Mouse (Mus musculus): ENCODE data around the gene Tgif2lx2. TPM values are rescaled to one million over a fixed set of nuclear protein-coding genes. Genes with fewer than 3 reads are reported as not detected.
"Not testable (repeated sequence)": the region's sequence is repeated elsewhere in the genome, so short reads cannot be mapped to it uniquely, and the experiment has no call there.

Tgif2lx2 gene
- not detected in 2 replicates for polyA plus RNA-seq (2015; fragmentation: Nextera tagmentation; extraction: Ambion mirVana)

DNA sequence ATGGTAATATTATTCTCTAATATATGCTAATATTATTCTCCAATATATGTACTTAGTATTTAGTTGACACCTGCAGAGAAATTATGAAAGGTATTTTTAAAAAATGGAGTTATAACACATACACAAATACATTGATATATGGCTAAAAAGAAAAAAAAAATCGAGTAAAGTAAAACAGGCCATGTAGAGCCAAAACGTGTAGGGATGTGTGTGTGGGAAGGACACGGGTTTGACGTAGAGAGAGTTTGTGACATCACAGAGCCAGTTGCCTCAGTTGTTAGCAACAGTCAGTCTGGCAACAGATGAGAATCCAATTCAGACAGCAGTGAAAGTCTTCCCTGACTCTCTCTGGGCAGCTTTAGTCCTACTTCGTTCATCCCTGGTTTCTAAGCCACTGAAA, at the start of gene Tgif2lx2:
Gene Tgif2lx2 (plus strand): TSS at position 301 of the 400 bp plus-strand sequence.
- H3K4me1 ChIP-seq; H3K4me2 ChIP-seq; H3K9me3 ChIP-seq; H3K4me3 ChIP-seq; ATAC-seq (ENCODE audit: borderline replicate concordance, extremely low read depth, low FRiP score, low TSS enrichment); H3K9ac ChIP-seq; H3K27ac ChIP-seq; H3K27me3 ChIP-seq; H3K36me3 ChIP-seq: not testable (repeated sequence)
- WGBS = no CpG with 5 or more reads among the region's 5 CpGs

Other genes with a start within 250 kb of the Tgif2lx2 start
- gene Tgif2lx1, start 53.5 kb downstream of the Tgif2lx2 start, polyA plus RNA-seq (2015; fragmentation: Nextera tagmentation; extraction: Ambion mirVana) = not detected in 2 replicates

All from lung, embryonic 15.5 days (tissue).